ENCODE assay signal across 27 mouse cellular contexts in the genomic region with DNA sequence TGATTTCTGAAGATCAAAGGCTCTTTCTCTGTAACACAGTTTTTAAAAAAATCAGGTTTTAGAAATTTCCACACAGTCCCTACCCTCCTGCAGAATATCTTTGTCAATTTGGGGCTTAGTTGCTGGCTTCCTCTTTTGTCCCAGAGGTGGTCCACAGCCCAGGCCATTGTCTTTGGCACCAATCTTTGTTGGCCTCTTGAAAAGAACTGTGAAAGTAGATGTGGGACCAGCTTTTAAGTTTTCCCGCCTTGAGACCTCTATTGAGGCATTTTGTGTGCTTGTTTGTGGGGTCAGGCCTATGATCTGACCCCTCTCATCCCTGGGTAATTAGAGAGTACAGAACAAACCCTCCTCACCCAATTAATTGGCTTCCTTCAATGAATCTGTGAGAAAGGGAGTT.
DNase-seq lines count a peak whose midpoint lies in the region; ATAC-seq and TF ChIP-seq lines count a peak whose summit lies in the region.
"Had no signal": no experiment of that assay in that cellular context is flagged by ENCODE, and none has a peak within 500 bp of the region (broad histone marks: within the 10 kb centered on the region; RNA-seq: fewer than 3 reads in every experiment).

No protein-coding gene starts in this region.

- peak; percentile 8 for DNase-seq in embryo, embryonic 10.5 days (ENCODE audit: low spot score)
- DNase-seq in embryo, embryonic 10 days (ENCODE audit: low spot score): no peak
- peak; percentile 33 for DNase-seq in forebrain, embryonic 10.5 days (ENCODE audit: extremely low spot score, low spot score)
- no peak for DNase-seq in forebrain, embryonic 14.5 days (ENCODE audit: low spot score)
- peak; percentile 0 for DNase-seq in brain, embryonic 14.5 days (ENCODE audit: low read depth)
- peak; percentile 7 for DNase-seq in retina, embryonic 14.5 days (ENCODE audit: low spot score)
- DNase-seq in left cerebral cortex, adult 2 months (ENCODE audit: extremely low spot score in 1 of 2, low spot score in 2 of 2): no peak
- no peak for DNase-seq in layer of hippocampus, adult 8-10 months (ENCODE audit: low spot score in 2 of 2)
- DNase-seq: adrenal gland, adult 8-10 months; adrenal gland, postnatal 14 days; adrenal gland, postnatal 36 days; B cell, adult 2 months; cerebellum, adult 11 months; cerebellum, adult 18-20 months; cerebellum, adult 8-10 months; cerebellum, adult 9-11 months; cerebellum, postnatal 14 days had no signal

- no peaks in the 10 kb centered on the region for H3K9me3 ChIP-seq in forebrain, embryonic 10.5 days
- no peaks in the 10 kb centered on the region for H3K9me3 ChIP-seq in forebrain, embryonic 14.5 days (replicated peaks; ENCODE audit: control insufficient read depth, low read length)
- H3K9me3 ChIP-seq: embryonic facial prominence, embryonic 13.5 days; embryonic facial prominence, embryonic 15.5 days; forebrain, embryonic 12.5 days; G1E had no signal

- H3K27ac ChIP-seq in forebrain, embryonic 10.5 days: no peak overlapping the region
- H3K27ac ChIP-seq in forebrain, embryonic 14.5 days (ENCODE audit: low read depth, low read length): no peak overlapping the region
- H3K27ac ChIP-seq in left cerebral cortex, adult 2 months: no peak overlapping the region
- H3K27ac ChIP-seq: embryonic facial prominence, embryonic 13.5 days; embryonic facial prominence, embryonic 15.5 days; forebrain, embryonic 12.5 days had no signal

- no peak for TF ChIP-seq CTCF in brain, embryonic 14.5 days (IDR thresholded peaks at IDR 0.05; ENCODE audit: borderline replicate concordance, extremely low read depth, insufficient read depth, insufficient read length)
- no peak for TF ChIP-seq CTCF in left cerebral cortex, adult 2 months (IDR thresholded peaks at IDR 0.05)

- no peaks in the 10 kb centered on the region for H3K27me3 ChIP-seq in forebrain, embryonic 10.5 days (ENCODE audit: poor library complexity, severe bottlenecking)
- H3K27me3 ChIP-seq in forebrain, embryonic 14.5 days (replicated peaks; ENCODE audit: control insufficient read depth, insufficient read depth, low read length): no peaks in the 10 kb centered on the region
- H3K27me3 ChIP-seq: CH12.LX; embryonic facial prominence, embryonic 13.5 days; embryonic facial prominence, embryonic 15.5 days; forebrain, embryonic 12.5 days; Patski had no signal

- no peak for TF ChIP-seq POLR2A in brain, embryonic 14.5 days (IDR thresholded peaks at IDR 0.05; ENCODE audit: borderline replicate concordance, extremely low read depth, insufficient read depth, insufficient read length, poor library complexity, severe bottlenecking)

- no peak overlapping the region for H3K9ac ChIP-seq in forebrain, embryonic 14.5 days (ENCODE audit: low read length)
- H3K9ac ChIP-seq: embryonic facial prominence, embryonic 13.5 days; embryonic facial prominence, embryonic 15.5 days; forebrain, embryonic 12.5 days had no signal

- no peak for ATAC-seq in forebrain, embryonic 14.5 days
- ATAC-seq: activated CD4-positive, CD25-positive, alpha-beta regulatory T cell, adult 4 months; CD4-positive, CD25-positive, alpha-beta regulatory T cell, adult 4 months; forebrain, embryonic 16.5 days; Patski had no signal

- intact Hi-C loops in left cerebral cortex, adult 2 months (cut with DNase I): no loop called here

- H3K36me3 ChIP-seq in forebrain, embryonic 10.5 days (replicated peaks): no peaks in the 10 kb centered on the region
- no peaks in the 10 kb centered on the region for H3K36me3 ChIP-seq in forebrain, embryonic 14.5 days (ENCODE audit: control insufficient read depth, insufficient read depth, low read length)
- H3K36me3 ChIP-seq: embryonic facial prominence, embryonic 13.5 days; embryonic facial prominence, embryonic 15.5 days; forebrain, embryonic 12.5 days; G1E had no signal

- peaks cover 12% of the 10 kb centered on the region for H3K4me1 ChIP-seq in forebrain, embryonic 10.5 days
- H3K4me1 ChIP-seq in forebrain, embryonic 14.5 days (ENCODE audit: control insufficient read depth, insufficient read depth, low read length): no peaks in the 10 kb centered on the region
- H3K4me1 ChIP-seq: embryonic facial prominence, embryonic 13.5 days; embryonic facial prominence, embryonic 15.5 days; forebrain, embryonic 12.5 days had no signal

- WGBS in forebrain, embryonic 10.5 days: 17% methylated on average over 1 of the region's 1 CpGs
- 19% methylated on average over 1 of the region's 1 CpGs for WGBS in forebrain, embryonic 14.5 days

- H3K4me2 ChIP-seq in forebrain, embryonic 14.5 days (ENCODE audit: low read length): no peak overlapping the region
- H3K4me2 ChIP-seq: embryonic facial prominence, embryonic 13.5 days; embryonic facial prominence, embryonic 15.5 days; forebrain, embryonic 12.5 days had no signal

- H3K4me3 ChIP-seq in forebrain, embryonic 10.5 days: no peak overlapping the region
- no peak overlapping the region for H3K4me3 ChIP-seq in forebrain, embryonic 14.5 days (ENCODE audit: low read depth, low read length)
- no peak overlapping the region for H3K4me3 ChIP-seq in left cerebral cortex, adult 2 months
- H3K4me3 ChIP-seq: embryonic facial prominence, embryonic 13.5 days; embryonic facial prominence, embryonic 15.5 days; erythroblast, embryonic 14.5 days; forebrain, embryonic 12.5 days had no signal

Comparison
In these comparisons a context has a peak if more than half of its experiments do, and no peak if none do; other contexts are left out.
1. DNase-seq: peak in embryo, embryonic 10.5 days (single experiment), forebrain, embryonic 10.5 days (single experiment), brain, embryonic 14.5 days (single experiment) and retina, embryonic 14.5 days (single experiment); none in embryo, embryonic 10 days (single experiment), forebrain, embryonic 14.5 days (single experiment), left cerebral cortex, adult 2 months (0 of 2) and layer of hippocampus, adult 8-10 months (0 of 2).